Mouse (Mus musculus) olfactory bulb, adult 2 months (tissue): ENCODE results near the gene Prelp.

Experiments used
- CTCF ChIP-seq: fragments of 200-500 bp; IDR thresholded peaks from 2 replicates; pipeline ENCODE4 v1.5.1; 2012; ENCODE audit warnings: low read depth, mild to moderate bottlenecking, low read length, moderate library complexity; ENCODE audit not compliant: insufficient read depth
- POLR2A ChIP-seq: fragments of 200-500 bp; IDR thresholded peaks from 2 replicates; pipeline ENCODE4 v1.6.1; 2012; ENCODE audit warnings: mild to moderate bottlenecking, low read depth, low read length, moderate library complexity; ENCODE audit not compliant: insufficient read depth

DNA sequence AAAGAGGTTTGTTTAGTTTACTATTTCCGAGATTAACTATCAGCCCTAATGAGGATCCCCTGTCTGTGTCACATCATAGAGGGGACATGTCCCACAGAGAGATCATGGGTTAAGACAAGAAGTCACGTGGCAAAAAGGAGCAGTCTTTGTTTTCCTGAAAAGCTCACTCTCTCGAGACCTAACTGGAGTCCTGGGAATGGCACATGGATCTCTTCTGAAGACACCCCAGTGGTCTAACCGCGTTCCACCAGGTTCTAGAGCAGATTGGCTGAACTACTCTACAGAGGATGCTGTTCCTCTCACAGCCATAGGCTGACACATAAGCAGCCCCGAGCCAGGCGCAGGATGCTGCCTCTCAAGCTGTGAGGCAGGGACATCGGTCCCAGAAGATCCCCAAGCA, 48.2 kb upstream of the Prelp start:
- TF ChIP-seq CTCF = no peak
- no peak for TF ChIP-seq POLR2A
